Mouse (Mus musculus) urinary bladder, postnatal 36 days (tissue): ENCODE results near the gene Col11a2.

Source experiments
- DNase-seq, 2 experiments: peaks; one replicate each; pipeline ENCODE4 v3.0.0; 2022; ENCODE audit warnings: low spot score in 2 of 2, mixed read lengths in 1 of 2

The Col11a2 gene

DNA sequence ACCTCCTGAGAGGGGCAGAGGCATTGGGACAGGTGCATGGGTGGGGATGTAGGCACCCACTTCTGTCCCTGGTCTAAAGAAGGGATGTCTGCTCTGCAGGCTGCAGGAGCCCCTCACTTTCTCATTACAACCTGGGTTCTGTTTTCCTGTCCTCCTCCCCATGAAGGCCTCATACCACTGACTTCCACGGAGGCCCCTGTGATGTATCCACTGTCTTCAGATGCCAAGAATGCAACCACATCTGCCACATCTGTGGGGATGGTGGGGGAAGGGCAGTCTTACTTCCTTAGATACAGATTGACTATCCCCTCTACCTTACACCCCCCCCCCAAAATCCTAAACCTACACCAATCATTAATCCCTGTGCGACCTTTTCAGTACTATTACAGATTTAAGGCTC is 13.0 kb upstream of the Col11a2 start:
- no peak for DNase-seq

- DNase-seq: no peak
These were observed 12.2 kb upstream of the Col11a2 start for GRCm38 (mm10) chr17:34026917-34027655.

GRCm38 (mm10) chr17:34027656-34028223 is 11.5 kb upstream of the Col11a2 start, which contains the start of gene H2-Ke6:
H2-Ke6 (minus strand) TSS chr17:34028060.
- peak; percentile 88 to 93 for DNase-seq

DNA sequence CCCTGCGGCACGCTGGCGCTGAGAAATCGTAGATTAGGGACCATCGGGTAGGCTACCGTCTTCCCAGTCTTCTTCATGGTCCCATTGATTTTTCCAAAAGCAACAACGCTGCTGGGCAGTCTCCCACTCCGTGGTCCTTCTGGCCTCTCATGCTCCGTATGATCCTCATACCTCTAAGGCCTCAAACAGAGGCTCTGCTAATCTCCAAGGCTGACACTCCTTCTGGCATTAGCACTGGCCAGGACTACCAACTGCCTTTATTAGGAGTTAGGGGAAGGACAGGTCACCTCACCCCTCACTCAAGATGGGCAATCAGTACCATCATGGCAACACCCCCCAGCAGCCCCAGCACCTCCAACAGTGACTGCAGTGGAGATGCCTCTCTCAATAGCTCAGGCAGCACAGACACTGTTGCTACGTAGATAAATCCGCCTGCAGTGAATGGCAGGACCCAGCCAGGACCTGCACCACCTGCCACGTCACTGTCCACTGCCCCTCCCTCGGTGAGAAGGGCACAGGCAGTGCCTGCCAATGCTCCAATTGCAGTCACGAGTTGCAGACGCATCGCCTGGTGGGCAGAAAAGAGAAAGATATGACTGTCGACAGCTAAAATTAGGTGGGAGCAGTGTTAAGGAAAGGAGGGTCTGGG is 10.6 kb upstream of the Col11a2 start:
- no peak for DNase-seq

DNA sequence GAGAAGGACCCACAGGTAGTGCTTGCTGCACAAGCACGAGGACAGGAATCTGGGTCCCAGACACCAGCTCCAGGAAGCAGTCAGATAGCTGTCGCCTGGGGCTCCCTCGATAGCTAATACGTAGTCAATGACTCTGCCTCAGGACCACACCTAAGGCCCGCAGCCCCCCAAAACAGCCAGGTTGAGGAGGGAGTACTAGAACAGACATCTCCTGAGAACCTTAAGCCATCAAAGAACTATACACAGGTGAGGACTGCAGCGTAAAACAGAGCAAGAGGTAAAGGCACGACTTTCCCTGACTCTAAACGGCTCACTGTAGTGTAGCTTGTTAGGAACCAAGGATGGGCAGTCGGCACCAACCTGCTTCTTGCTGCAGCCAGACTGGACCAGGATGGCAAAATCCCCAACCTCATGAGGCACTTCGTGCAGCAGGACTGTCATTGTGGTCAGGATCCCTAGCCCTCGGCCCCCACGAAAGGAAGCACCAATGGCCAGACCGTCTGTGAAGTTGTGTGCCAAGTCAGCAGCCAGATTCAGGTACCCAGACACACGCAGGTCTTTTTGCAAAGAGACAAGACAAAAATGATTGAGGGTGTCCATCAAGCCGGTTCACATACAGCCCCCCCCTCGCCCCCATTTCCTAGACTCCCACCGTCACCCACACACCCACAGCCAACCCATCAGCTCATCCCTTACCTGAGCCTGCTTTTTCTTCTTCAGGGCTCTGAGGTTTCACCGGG is 9.9 kb upstream of the Col11a2 start:
- DNase-seq: no peak

GRCm38 (mm10) chr17:34029890-34030595 is 9.2 kb upstream of the Col11a2 start:
- DNase-seq: no peak

DNA sequence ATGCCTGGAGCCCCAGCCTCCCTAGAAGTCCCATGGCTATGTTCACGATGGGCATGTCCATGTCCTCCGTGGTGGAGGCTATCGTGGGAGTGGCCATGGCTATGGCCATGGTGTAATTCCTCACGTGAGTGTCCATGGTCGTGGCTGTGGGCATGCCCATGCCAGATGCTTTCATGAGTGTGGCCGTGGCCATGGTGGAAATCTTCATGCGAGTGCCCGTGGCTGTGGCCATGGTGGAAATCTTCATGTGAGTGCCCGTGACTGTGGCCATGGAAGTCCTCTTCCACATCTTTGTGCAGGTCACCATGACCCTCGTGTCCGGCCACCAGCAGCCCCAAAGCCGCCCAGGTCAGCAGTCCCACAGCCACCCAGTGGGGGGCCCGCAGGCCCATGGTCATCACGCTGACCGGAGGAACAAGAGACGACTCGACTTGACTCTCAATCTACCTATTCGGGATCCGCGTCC is 8.3 kb upstream of the Col11a2 start:
- DNase-seq: no peak

DNA sequence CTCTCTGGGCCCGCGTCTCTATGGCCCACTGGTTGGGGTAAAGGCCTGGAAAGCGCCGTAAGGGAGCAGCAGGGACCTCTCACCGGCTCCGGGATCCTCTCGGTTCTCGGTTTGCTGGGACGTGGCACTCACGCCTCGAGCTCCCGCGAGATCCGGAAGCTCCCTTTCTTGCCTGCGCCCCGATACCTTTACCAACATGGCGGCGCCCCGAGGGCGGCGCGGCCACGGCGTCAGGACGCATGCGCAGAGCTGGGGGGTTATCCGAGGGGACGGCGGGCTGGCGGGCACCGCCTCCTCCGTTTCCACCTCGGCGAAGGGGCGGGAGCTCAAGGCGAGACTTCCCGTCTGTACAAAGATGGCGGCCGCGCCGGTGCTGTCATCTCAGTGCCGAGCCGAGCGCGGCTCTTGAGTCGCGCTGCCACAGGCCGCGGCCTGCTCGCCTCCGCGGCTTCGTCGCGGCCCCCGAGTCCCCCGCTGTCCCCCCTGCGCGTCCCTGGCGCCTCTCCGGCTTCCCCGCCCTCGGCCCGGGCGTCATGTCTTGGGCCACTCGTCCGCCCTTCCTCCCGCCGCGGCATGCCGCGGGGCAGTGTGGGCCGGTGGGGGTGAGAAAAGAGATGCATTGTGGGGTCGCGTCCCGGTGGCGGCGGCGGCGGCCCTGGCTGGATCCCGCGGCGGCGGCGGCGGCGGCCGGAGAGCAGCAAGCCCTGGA is 7.6 kb upstream of the Col11a2 start, which contains the start of the genes Slc39a7 and Rxrb:
Gene Slc39a7 (minus strand): TSS at position 218 of the 709 bp plus-strand sequence.
Gene Rxrb (plus strand): TSS at position 348 of the 709 bp plus-strand sequence.
- peak; percentile 98 to 99 for DNase-seq

GRCm38 (mm10) chr17:34032174-34032632 is 7.0 kb upstream of the Col11a2 start:
- DNase-seq: peak; percentile 60 to 75

GRCm38 (mm10) chr17:34032806-34033205 is 6.4 kb upstream of the Col11a2 start:
- DNase-seq: no peak

- DNase-seq: no peak
These were observed 5.8 kb upstream of the Col11a2 start for GRCm38 (mm10) chr17:34033441-34033840.

DNA sequence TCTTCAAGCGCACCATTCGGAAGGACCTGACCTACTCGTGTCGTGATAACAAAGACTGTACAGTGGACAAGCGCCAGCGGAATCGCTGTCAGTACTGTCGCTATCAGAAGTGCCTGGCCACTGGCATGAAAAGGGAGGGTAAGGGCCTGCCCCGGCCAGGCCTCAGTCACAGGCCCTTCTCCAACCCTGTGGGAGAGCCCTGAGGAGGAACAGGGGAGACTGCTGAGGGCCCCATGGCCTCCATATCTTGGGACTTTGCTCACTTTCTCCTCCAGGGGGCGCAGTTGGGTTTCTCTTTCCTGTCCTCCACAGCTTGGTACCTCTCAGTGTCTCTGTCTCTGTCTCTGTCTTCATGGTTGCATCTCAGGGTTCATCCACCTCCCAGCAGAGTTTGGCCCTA is 5.2 kb upstream of the Col11a2 start:
- DNase-seq: peak in 1 of 2 experiments; percentile 48

DNA sequence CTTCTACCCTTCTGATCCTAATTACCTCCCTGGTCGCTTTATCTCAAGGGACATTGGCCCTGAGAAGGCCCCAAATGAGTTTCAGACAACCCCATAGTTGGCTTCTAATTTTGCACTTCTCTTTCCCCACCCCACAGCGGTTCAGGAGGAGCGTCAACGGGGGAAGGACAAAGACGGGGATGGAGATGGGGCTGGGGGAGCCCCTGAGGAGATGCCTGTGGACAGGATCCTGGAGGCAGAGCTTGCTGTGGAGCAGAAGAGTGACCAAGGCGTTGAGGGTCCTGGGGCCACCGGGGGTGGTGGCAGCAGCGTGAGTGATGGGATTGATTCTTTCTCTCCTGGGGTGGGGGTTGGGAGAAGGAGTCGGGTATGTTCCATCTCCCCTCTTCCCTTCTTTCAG is 3.7 kb upstream of the Col11a2 start:
- no peak for DNase-seq

DNA sequence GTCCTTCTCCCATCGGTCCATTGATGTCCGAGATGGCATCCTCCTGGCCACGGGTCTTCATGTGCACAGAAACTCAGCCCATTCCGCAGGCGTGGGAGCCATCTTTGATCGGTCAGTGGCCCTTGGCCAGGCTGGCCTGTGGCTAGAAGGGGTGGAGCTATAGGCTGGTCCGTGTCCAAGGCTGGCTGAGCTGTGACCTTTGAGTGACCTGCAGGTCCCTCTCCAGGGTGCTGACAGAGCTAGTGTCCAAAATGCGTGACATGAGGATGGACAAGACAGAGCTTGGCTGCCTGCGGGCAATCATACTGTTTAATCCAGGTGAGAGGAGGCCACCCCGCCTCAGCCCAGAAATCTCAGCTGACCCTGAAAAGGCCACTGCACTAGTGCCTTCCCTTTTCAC is 2.6 kb upstream of the Col11a2 start:
- no peak for DNase-seq

DNA sequence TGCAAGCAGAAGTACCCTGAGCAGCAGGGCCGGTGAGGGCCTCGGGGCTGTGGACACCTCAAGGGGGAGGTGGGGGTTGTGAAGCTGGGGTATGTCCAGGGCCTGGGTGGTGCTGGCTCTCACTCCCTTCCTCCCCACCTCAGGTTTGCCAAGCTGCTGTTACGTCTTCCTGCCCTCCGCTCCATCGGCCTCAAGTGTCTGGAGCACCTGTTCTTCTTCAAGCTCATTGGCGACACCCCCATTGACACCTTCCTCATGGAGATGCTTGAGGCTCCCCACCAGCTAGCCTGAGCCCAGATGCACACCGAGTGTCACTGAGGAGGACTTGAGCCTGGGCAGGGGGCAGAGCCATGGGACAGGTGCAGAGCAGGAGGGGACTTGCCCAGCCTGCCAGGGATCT is 2.0 kb upstream of the Col11a2 start:
- DNase-seq: no peak

GRCm38 (mm10) chr17:34038440-34038839 is 797 bp upstream of the Col11a2 start:
- DNase-seq: no peak

DNA sequence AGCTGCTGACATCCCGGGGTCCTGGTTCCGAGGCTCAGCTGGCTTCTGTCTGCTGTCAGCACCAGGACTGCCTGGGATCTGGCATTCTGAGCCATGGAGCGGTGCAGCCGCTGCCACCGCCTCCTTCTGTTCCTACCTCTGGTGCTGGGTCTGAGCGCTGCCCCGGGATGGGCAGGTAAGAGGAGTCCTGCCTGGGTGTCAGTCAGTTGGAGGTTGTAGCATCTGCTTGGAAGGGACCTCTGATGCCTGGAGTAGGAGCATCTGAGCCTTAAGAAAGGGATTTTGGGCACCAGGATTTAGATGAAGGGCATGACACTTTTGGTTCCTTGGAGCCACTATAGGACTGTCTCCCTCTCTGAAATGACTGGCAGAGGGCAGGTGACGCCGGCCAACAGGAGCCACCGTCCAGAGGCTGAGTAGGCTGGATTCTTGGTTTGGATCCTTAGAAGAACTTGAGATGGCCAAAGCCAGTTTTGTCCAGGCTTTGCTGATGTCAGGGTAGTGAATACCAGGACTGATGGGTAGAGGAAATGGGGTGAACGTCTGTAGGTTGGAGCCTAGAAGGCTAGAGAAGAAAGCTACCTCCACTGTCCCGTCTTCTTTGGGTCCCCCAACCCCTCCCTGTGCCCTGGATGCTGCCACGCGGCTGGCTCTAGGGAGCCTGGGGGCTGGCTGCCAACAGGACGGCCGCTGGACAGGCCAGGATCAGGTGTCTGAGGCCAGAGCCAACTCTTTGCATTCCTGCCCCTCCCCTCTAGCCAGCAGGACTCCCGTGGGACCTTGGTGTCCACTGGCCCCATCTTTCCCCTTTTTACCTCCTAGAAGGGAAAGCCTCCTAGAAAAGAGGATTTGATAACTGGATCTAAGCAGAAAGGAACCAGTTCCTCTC is 569 bp downstream of the Col11a2 start:
- DNase-seq: no peak

- no peak for DNase-seq
These were observed 6.7 kb downstream of the Col11a2 start for GRCm38 (mm10) chr17:34045941-34046340.

DNA sequence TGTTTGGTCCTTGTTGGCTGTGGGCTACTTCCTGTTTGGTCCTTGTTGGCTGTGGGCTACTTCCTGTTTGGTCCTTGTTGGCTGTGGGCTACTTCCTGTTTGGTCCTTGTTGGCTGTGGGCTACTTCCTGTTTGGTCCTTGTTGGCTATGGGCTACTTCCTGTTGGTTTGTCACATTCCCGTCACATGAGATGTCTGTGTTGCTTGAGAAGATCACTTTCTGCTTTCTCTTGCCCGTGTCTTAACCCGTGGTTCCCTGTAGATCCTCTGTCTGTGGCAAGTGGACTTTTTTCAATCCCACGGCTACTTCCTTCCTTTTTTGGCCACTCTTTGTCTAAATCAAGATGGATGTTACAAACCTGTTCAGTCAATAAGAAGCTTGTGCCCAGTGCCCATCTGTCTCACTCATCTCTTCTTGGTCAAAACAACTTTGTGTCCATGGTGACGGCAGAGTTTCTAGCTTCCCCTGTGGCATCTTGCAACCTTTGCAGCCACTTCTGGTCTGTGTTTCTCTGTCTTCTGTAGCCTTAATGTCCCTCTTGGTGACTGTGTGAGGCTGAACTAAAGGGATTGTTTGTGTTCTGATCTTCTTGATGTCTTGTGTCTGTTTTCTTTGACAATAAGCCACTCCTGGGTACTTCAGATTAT is 8.3 kb downstream of the Col11a2 start:
- DNase-seq: no peak
